Mouse (Mus musculus): ENCODE data around the gene Dus3l. TPM values are rescaled to one million over a fixed set of nuclear protein-coding genes. Genes with fewer than 3 reads are reported as not detected.

Dus3l gene
- polyA plus RNA-seq (2012), result 83.8 and 107 TPM in 2 replicates

GRCm38 (mm10) chr17:56764474-56765354 lies at the start of gene Dus3l:
Gene Dus3l (plus strand): TSS chr17:56764757.

GRCm38 (mm10) chr17:56717363-56718058 lies 47.0 kb upstream of the Dus3l start, which contains the start of the genes Ndufa11 and Vmac:
Gene Ndufa11 (plus strand): TSS chr17:56717767.
Gene Vmac (minus strand): TSS chr17:56718022.

DNA sequence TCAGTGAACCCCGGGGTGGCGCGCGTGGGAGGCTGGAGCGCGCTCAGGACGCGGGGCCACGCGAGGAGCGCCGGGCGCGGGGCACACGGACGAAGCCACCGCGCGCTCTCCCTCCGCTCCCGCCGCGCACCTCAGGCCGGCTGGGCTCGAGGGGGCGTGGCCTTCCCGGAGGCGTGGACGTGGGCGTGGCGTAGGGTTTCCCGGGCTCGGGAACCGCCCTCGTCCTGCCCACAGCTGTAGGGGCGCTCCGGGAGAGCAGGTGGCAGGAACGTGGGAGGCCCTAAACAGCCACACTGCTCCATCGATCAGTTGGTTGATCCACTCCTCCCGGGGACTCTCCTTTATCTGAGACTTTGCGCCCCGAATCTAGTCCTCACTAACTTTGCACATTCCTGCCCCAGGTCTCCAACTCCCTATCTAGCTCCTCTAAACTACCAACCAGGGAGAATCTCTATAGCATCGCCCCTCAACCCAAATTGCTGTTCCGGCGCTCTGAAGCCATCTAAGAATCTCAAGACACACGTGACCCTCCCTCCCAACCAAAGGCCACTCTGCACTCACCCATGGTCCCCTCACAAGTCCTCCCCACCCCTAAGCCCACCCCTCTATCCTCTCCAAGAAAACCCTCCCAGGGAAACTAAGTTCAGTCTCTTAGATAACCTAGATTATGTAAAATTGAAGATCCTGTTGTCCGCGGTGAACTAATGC lies 7.0 kb upstream of the Dus3l start, which contains the start of gene Nrtn:
Gene Nrtn (minus strand): TSS at position 115 of the 708 bp plus-strand sequence.

DNA sequence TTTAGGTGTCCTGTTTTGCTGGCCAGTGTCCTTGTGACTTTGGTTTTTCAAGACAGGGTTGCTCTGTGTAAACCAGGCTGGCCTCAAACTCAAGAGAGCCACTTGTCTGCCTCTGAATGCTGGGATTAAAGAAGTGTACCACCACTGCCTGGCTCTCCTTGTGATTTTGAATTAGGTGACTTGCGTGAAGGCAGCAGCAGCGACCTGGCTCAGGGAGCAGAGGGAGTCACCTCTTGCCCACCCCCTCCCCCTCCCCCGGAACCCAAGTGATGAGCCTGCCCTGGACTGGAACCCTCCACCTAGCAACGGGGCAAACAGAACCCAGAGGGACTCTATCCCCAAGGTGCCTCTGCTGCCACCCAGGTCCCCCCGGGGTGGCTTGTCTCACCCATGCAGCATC lies 5.4 kb downstream of the Dus3l start, which contains the start of gene Prr22:
Gene Prr22 (plus strand): TSS at position 301 of the 400 bp plus-strand sequence.

Other genes with a start within 250 kb of the Dus3l start
- gene Gm20219, start 210.4 kb upstream of the Dus3l start, polyA plus RNA-seq (2012), result 0.79 and 1.2 TPM in 2 replicates
- gene Safb2, start 180.2 kb upstream of the Dus3l start, polyA plus RNA-seq (2012), result 222 and 401 TPM in 2 replicates
- 122 and 190 TPM in 2 replicates for gene Safb, start 179.9 kb upstream of the Dus3l start, polyA plus RNA-seq (2012)
- 289 and 328 TPM in 2 replicates for gene 2410015M20Rik, start 155.0 kb upstream of the Dus3l start, polyA plus RNA-seq (2012)
- gene Rpl36, start 151.3 kb upstream of the Dus3l start, polyA plus RNA-seq (2012), result 8,768 and 8,813 TPM in 2 replicates
- gene Lonp1, start 137.9 kb upstream of the Dus3l start, polyA plus RNA-seq (2012), result 83.3 and 99.4 TPM in 2 replicates
- gene Catsperd, start 136.6 kb upstream of the Dus3l start, polyA plus RNA-seq (2012), result 0.08 and 0.35 TPM in 2 replicates
- 104 and 107 TPM in 2 replicates for gene Ranbp3, start 91.5 kb upstream of the Dus3l start, polyA plus RNA-seq (2012)
- gene Ndufa11, start 47.0 kb upstream of the Dus3l start, polyA plus RNA-seq (2012), result 280 and 302 TPM in 2 replicates
- gene Vmac, start 46.7 kb upstream of the Dus3l start, polyA plus RNA-seq (2012), result 15.8 and 18.8 TPM in 2 replicates
- gene Nrtn, start 7.2 kb upstream of the Dus3l start, polyA plus RNA-seq (2012), result 3.7 and 4.5 TPM in 2 replicates
- 14.2 and 18.3 TPM in 2 replicates for gene Prr22, start 5.5 kb downstream of the Dus3l start, polyA plus RNA-seq (2012)
- 36.0 and 39.0 TPM in 2 replicates for gene Rfx2, start 66.3 kb downstream of the Dus3l start, polyA plus RNA-seq (2012)
- gene Acsbg2, start 109.7 kb downstream of the Dus3l start, polyA plus RNA-seq (2012), result not detected in 2 replicates
- 0.03 TPM in 1 of 2 replicates, not detected in the other for gene 1700061G19Rik, start 110.7 kb downstream of the Dus3l start, polyA plus RNA-seq (2012)
- 161 and 162 TPM in 2 replicates for gene Mllt1, start 170.7 kb downstream of the Dus3l start, polyA plus RNA-seq (2012)
- gene Acer1, start 217.4 kb downstream of the Dus3l start, polyA plus RNA-seq (2012), result 0.05 TPM in 1 of 2 replicates, not detected in the other
- gene Clpp, start 225.5 kb downstream of the Dus3l start, polyA plus RNA-seq (2012), result 188 and 191 TPM in 2 replicates
- 39.5 and 41.4 TPM in 2 replicates for gene Alkbh7, start 232.6 kb downstream of the Dus3l start, polyA plus RNA-seq (2012)
- gene Pspn, start 235.3 kb downstream of the Dus3l start, polyA plus RNA-seq (2012), result 0.53 and 0.57 TPM in 2 replicates
- gene Gtf2f1, start 246.5 kb downstream of the Dus3l start, polyA plus RNA-seq (2012), result 163 and 222 TPM in 2 replicates
- 0.05 TPM in 1 of 2 replicates, not detected in the other for gene Gm17949, start 246.7 kb downstream of the Dus3l start, polyA plus RNA-seq (2012)

Data from megakaryocyte-erythroid progenitor cell, adult 5 weeks (primary cell).